In the genomic region with DNA sequence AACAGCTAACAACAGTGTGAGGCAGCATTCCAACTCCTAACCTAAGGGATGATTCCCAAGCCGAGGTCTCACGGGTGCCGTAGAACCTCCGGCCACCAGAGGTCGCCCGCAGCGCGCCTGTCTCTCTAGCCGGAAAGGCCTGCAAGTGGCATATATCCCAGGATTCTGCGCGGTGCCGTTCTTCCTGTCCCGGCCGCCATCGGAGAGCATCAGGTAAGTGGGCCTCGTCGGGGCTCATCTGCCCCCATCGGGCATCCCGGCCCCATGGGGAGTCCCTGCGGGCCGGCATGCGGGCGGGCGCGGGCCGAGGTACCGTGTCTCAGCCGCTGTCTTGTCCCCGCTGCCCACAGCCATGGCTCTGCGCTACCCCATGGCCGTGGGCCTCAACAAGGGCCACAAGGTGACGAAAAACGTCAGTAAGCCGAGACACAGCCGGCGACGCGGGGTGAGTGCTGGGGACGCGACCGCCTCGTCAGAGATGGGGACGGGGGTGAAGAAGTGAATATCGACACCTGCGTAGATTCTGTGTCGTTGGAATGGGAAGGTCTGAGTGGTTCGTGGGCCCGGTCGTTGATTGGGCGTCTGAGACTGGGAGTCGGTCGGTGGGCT, we compare ENCODE assay signal across 8 mouse cellular contexts. TPM values are rescaled to one million over a fixed set of nuclear protein-coding genes. Genes with fewer than 3 reads are reported as not detected.
DNase-seq lines count a peak whose midpoint lies in the region; ATAC-seq lines count a peak whose summit lies in the region.

A gene (plus strand): TSS at position 181 of the 609 bp plus-strand sequence.

- peaks cover 42% of the 10 kb centered on the region for H3K4me1 ChIP-seq in hindbrain, embryonic 13.5 days (replicated peaks)

- H3K4me3 ChIP-seq in hindbrain, embryonic 13.5 days = peak within 1 kb of the TSS; percentile 67

- peaks cover 43% of the 10 kb centered on the region for H3K36me3 ChIP-seq in hindbrain, embryonic 13.5 days

- peak within 1 kb of the TSS; percentile 87 for H3K9ac ChIP-seq in hindbrain, embryonic 13.5 days

- no peaks in the 10 kb centered on the region for H3K27me3 ChIP-seq in hindbrain, embryonic 13.5 days

- H3K4me2 ChIP-seq in hindbrain, embryonic 13.5 days = peak within 1 kb of the TSS; percentile 92

- peak; percentile 57 for ATAC-seq in hindbrain, embryonic 13.5 days (ENCODE audit: low FRiP score)

- WGBS in hindbrain, embryonic 13.5 days = under 1% methylated on average over 52 of the region's 52 CpGs

- H3K27ac ChIP-seq in hindbrain, embryonic 13.5 days = peak within 1 kb of the TSS; percentile 96

- peak; percentile 96 for DNase-seq in Muller cell, postnatal 12 days (ENCODE audit: inconsistent ontology term)
- peak; percentile 98 to 99 for DNase-seq in cerebellum, postnatal 10 days
- peak; percentile 93 to 98 for DNase-seq in frontal cortex, postnatal 14 days (ENCODE audit: low spot score in 2 of 2)
- DNase-seq in layer of hippocampus, postnatal 25 days (ENCODE audit: extremely low spot score in 1 of 2, low spot score in 1 of 2) = peak; percentile 97 to 99
- DNase-seq in lung, postnatal 25 days (ENCODE audit: low spot score) = peak; percentile 95
- peak; percentile 97 for DNase-seq in retina, embryonic 14.5 days (ENCODE audit: low spot score)
- DNase-seq in thymus, postnatal 4 days = peak; percentile 95

- H3K9me3 ChIP-seq in hindbrain, embryonic 13.5 days = no peaks in the 10 kb centered on the region

RNA-seq across cellular contexts. Expression of the gene that starts here (rescaled TPM):
- 1,179 and 1,235 TPM in 2 replicates for polyA plus RNA-seq in hindbrain, embryonic 13.5 days (2015; fragmentation: Nextera tagmentation; extraction: Ambion mirVana)
- 100 to 1,000 TPM; 341 to 404 TPM for total RNA-seq in layer of hippocampus, postnatal 25 days (2021)

Comparison
In these comparisons a context has a peak if more than half of its experiments do, and no peak if none do; other contexts are left out.
1. Peak in every context shown above with its lines: DNase-seq, ATAC-seq, H3K4me3 ChIP-seq and H3K27ac ChIP-seq.